Mouse (Mus musculus) lung, postnatal 25 days (tissue): Measurements from ENCODE around the gene Npb.
"Not testable (repeated sequence)": the region's sequence is repeated elsewhere in the genome, so short reads cannot be mapped to it uniquely, and the experiment has no call there.

ENCODE experiments used
- DNase-seq: peaks from one replicate; pipeline ENCODE4 v3.0.0; 2022; ENCODE audit warnings: low spot score

Npb gene

DNA sequence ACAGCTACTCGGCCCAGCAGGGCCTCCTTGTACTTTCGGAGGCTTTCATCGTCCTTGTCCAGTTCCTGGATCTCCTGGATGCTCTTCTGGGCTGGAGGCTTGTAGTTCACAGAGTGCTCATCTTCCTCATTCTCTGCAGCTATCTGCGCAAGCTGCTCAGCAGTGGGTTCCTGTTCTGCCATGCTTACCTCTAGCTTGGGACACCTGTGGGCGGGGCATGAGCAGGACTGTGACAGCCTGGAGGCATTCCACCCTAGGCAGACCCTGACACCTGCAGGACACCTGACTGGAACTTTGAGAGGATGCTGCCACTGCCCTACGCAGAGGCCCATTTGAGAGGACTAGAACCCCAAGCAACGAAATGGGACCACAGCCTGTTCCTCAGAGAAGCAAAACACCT is 28.1 kb upstream of the Npb start:
- peak; percentile 39 for DNase-seq

DNA sequence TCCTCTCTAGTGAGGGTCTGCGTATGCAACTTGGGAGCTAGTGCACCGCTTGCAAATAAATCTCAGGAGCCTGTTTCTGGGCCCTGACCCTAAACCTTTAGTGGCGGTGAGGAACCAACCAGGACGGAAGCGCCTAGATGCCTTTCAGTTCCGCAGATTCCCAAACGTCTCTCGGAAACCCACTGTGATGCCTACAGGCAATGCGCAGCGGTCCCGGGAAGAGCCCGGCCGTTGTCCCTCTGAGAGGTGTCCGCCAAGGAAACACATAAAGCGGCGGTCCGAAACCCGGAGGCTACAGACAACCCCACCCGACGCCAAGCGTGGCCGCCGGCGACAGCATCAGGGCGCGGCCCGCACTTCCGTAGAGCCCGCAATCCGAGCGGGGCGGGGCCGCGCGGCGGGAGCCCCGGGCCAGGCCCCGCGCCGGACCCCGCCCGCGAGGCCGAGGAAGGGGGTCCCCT is 27.4 kb upstream of the Npb start:
- DNase-seq = peak; percentile 40

DNA sequence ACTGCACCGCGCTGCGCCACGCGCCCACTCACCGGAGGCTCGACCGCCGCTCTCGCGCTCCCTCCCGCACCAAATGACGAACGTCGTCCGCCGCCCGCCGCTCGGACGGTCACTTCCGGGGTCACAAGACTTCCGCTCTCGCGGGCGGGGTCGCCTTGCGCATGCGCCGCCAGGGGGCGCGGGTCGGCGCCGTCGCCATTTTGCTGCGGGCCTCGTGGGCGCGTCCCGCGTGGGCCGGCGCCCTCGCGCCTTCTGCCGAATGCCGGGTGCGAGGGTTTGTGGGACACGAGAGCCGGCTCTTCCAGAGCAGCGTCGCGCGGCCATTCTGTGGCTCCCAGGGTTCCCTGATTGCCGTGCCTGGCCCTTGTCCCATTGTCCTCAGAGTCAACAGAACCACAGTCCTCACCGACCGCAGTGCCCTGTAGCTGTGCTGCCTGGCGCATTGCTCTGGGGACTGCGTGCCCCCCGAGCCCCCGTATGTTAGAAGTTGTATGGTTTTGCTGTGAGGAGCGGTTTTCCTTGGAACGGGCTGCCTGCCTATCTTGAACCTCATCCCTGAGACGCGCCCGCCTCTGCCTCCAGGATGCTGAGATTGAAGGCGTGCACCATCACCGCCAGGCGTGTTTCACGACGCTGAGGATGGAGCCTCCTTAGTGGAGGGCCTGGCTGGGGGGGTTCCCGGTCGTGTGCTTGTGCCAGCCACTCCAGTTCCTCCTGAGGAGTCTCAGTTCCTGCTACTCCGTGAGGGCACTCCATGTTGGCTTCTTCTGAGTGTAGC is 26.6 kb upstream of the Npb start, which contains the start of gene Arhgdia:
Arhgdia (minus strand) TSS at position 135 of the 778 bp plus-strand sequence.
- peak; percentile 88 for DNase-seq

DNA sequence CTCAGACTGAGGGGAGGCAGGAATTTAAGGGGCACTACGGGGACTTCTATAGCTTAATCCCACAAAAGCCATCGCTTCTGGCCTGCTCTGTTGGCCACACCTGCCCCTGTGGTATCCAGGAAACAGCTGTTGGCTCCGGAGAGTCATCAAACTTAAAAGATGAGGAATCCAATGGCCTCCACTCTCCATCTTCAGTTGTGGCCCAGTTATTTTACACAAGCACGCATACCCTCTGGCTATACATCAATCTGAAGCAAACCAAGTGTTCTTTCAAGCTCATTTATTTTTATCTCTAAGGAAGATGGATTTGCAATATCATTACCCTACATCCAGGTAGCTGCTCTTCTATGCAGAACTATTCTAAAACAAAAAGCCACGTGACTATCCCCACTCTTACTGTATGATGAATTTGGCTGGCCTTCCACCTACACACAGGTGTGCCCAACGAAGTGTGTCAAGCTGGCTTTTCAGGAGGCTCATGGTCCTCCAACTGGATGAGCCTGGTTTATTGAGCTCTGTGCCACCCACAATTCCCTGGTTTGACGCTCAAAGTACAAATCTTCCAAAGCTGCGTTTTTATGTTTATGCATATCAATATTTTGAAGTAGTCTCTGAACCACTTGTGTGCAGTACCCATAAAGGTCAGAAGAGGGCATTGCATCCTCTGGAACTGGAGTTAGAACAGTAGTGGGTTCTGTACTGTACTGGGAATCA is 25.9 kb upstream of the Npb start:
- DNase-seq = peak; percentile 60

DNA sequence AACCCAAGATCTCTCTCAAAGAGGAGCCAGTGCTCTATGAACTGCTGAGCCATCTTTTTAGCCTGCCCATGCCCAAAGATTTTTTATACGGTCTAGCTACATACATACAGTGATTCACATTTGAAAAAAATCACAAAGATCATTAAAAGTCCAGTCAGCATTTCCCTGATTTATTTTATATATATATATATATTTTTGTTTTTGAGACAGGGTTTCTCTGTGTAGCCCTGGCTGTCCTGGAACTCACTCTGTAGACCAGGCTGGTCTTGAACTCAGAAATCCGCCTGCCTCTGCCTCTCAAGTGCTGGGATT is 25.3 kb upstream of the Npb start:
- DNase-seq = not testable (repeated sequence)

DNA sequence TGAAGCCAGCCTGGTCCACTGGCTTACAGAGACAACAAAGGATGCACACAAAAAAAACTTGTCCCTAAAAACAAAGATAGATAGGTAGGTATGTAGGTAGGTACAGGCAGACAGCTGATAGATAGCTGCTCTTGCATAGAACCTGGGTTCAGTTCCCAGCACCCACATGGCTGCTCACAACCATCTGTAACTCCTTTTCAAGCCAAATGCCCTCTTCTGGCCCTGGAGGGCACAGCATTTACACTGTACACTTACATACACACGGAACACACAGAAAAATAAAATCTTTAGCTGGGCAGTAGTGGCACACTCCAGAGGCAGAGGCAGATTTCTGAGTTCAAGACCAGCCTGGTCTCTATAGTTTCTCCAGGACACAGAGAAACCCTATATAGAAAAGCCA is 24.3 kb upstream of the Npb start:
- no peak for DNase-seq

DNA sequence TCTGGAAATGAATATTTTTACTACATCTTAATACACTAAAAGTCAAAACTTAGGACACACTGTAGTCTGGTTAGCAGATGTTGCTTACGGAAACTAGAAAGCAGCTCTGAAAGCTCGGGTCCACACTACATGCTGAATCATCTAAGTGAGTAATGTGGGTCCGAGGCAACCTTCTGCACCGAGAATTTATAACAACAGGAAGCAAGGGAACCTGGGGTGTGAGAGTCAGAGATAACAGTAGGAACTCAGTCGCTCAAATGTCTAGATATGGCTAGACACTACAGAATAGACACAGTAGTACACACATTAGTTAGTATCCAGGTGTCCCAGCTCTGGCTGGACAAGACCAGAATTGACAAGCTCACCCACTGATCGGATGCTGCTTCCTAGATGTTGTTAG is 19.7 kb upstream of the Npb start:
- no peak for DNase-seq

DNA sequence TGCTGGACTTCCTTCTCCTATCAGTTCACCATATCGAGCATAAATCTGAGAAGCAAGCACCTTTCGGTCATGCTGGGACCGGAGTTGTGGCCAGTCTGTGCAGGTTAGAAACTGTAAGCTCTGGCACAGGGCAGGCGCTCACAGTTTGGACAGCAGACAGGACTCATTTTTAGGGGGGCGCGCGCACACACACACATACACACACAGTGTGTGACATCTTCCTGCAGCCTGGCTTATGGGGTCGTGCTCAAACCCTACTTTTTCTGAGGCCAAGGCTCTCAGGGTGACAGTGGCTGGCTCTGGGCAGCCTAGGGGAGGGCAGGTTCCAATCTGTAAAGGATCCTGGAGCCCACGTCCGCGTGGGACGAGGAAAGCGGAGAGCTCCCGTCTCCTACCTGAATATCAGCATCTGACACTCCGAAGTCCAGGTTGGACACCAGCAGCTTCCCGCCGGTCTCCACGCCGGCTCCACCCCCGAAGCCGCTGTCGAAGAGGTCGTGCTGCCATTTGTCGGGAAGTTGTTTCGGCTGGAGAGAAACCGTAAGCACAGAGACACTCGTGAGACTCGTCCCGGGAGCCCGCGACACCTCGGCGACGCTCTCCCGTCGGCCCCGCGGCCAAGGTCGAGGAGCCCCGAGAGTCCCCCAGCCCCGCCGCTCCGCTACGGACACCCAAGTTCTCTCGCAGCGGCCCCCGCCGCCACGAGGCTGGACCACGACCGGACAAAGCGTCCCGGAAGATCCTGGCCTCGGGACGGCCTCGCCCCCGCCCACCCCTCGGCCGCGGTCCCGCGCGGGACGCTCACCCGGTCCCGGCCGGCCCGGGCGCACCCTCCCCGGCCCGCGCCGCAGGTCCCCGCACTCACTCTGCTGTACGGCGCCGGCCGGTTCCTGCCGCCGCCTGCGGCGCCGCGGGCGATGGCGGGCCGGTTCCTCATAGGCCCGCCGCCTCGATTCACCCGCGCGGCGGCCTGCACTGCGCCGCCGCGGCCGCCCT is 10.7 kb upstream of the Npb start:
- no peak for DNase-seq

DNA sequence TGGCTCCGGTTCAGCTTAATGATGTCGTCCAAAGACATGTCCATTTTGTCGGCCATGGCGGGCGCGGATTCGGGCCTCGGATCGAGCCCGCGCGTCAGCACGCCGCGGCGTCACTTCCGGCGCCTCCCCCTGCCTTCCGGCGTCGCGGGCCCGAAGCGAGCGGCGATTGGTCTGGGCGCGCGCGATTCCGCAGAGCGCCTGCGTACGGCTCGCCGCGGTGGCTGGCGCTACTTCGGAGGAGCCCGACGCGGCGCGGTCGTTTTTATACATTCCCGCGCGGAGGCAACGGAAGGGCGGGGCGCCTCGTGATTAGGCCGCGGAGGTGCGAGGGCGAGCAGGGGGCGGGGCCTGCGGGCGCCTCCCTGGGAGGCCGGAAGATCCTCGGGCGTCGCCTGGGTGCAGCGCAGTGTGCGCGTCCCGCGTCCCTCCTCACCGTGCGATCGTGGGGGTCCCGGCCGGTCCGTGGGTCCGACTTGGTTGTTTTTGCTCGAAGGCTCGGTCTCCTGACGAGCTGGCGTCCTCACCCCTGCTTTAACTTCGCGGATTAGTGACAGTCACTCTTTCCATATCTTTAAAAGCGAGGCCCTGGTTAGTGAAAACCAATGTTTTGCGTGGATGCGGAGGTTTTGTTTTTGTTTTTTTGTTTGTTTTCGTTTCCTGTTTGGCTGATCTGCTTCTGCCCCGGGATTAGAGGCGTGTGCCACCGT is 9.8 kb upstream of the Npb start, which contains the start of the genes Alyref and Anapc11:
Alyref (minus strand) TSS at position 83 of the 707 bp plus-strand sequence.
Anapc11 (plus strand) TSS at position 139 of the 707 bp plus-strand sequence.
- peak; percentile 95 for DNase-seq

DNA sequence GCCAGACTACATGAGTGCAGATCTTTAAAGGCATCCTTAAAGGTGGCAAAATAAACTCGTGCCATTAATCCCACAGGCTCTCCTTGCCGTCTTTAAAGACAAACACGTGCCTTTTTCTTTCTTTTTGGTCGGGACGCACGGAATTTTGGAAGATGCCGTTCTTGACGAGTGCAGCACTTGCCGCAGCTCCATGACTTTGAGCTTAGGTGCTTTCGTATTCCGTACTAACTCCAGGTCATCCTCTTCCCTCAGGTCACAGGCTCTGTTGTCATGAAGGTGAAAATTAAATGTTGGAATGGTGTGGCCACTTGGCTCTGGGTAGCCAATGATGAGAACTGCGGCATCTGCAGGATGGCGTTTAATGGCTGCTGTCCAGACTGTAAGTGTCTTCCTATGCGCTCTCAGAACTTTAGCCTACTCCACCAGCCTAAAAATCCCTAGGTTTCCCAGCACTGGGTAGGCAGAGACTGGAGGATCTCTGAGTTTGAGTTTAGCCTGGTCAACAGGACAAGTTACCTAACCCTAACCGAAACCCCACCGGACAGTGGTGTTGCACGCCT is 9.2 kb upstream of the Npb start:
- DNase-seq = no peak

DNA sequence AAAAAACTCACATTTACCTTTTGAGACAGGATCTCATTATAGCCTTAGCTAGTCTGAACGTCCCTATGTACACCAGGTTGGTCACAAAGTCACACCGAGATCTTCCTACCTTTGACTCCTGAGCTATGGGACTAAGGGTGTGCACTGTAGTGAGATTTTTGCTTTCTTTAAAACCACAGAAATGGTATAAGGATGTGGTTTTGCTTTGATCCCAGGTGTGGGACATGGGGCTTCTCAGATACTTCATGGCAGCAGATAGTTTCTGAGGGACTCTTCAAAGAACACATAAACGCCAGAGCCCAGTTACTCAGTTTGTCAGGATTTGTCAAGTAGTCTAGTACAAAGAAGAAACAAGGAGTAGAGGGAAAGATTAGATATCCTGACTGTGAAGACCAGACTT is 7.6 kb upstream of the Npb start:
- DNase-seq = no peak

DNA sequence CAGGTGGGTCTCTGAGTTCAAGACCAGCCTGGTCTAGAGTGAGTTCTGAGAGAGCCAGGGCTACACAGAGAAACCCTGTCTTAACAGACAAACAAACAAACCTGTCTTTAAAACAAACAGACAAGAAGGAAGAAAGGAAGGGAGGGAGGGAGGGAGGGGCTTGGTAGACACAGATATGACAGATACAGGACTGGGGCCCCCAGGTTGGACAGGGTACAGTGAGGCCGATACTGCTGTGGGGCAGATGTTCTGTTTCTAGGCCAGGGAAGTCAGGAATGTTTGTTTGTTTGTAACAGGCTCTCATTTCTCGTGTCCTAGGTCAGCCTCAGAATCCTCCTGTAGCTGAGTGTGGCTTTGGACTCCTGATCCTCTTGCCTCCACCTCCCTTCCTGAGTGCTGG is 4.7 kb upstream of the Npb start:
- DNase-seq = no peak

DNA sequence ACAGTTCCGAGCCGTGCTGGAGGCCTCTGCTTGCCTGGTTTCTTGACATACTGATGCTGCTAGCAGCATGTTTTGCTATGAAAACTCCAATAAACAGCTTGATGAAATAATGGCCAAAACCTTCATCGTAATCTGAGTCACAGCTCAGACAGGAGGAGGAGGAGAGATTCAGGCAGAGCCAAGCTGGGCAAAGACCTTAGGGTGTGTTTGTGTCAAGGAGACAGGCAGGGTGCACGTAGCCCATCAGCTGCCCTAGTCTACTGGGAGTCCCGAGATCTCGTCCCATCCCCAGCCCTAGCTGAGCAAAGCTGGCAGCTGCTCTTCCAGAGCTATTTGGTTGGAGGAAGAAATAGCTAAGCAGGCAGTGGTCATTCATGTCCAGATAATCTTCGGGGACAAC is 2.6 kb upstream of the Npb start:
- no peak for DNase-seq

DNA sequence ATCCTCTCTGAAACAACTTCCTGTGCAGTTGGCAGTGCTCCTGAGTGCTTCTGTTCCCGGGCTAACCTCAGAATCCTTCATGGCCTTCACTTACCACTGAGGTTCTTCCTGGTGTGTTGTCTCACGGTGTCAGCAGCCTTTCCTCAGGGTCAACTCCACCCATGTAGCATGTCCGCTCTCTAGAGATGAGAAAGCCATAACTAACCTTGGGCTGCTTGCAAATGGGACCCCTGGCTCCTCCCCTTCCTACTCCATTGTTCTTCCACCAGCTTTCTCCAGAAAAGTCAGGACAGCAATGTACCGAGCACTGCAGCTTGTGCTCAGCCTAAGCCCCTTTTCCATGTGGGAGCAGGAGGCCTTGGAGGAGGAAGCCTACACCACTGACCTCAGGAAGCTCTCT is 1.5 kb upstream of the Npb start:
- DNase-seq = no peak

DNA sequence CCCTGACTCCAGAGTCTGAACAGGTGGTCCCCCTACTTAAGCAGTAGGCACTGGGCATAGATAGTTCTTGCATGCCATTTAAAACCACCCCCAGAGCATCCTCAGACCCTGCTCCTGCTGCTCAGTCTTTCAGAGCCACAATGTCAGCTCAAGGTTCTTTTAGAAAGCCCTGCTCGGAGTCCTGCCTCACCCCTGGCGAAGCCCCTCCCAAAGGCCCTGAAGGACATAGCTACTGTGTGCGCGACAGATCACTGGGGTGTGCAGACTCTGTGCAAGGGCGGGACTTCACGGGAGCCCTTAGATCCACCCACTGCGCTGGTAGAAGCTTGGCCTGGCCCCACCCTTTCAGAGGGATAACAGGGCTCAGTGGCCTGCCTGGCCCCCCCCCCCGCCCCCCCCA is 973 bp downstream of the Npb start:
- DNase-seq = no peak

DNA sequence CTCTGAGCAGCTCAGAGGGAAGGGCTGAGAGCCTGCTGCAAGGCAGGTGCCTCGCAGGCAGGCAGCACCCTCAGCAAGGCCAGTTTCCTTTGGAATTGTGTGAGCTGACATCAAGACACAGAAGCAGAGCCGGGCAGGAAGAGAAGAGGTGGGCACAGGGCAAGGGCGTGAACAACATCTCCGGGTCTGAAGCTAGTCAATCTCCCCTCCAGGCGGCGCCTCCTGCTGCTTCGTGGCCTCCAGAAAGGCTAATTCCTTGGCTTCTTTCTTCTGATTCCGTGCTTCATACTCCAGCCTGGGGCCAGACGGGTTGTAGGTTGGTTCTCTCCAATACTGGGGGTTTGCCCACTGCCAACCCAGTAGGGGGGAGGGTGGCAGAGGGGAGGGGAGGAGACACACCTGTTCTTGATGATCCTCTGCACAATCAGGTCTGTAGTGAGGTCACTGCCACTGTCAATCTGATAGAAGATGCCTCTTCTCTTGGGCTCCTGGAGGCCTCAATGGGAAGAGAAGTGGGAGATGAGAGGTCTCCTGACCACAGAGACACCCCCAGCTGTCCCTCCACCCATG is 2.3 kb downstream of the Npb start:
- no peak for DNase-seq

DNA sequence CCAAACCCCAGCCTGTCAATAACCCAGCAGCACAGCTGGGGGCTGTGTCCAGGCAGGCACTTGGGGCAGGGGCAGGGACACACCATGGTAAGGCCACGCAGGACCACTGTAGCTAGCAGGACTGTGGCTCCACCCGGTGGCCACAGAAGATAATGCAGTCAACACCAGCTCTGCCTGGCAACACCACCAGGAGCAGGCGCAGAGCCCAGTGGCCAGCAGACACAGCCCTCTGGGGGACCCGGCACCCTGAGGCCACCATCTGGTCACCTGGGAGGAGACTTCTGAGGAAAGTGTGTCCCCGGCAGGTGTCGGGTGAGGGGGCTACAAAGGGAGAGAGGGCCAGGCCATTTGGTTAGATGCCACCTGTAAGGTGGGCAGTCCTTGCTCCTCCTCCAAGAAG is 4.5 kb downstream of the Npb start:
- DNase-seq = peak; percentile 68

DNA sequence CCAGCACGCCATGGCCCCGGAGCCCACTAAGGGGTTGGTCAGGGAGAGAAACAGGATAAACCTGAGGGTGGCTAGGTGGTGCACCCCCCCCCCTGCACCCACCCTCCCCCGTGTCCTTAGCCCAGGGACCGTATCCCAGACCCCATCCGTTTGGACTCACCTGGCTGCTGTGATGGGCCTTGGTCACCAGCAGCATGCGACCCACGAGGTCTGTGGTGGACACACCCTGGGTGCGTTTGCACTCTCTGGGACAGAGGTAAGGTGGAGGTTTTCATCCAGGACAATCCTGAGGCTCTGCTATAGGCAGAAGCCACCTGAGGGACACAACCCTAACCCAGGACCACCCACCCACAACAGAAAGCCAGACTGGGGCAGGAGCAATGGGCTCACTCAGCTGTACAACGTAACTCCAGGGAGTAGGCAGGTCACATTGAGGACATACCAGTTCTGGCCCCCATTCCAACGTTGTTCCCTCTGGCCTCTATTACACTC is 5.2 kb downstream of the Npb start:
- no peak for DNase-seq

DNA sequence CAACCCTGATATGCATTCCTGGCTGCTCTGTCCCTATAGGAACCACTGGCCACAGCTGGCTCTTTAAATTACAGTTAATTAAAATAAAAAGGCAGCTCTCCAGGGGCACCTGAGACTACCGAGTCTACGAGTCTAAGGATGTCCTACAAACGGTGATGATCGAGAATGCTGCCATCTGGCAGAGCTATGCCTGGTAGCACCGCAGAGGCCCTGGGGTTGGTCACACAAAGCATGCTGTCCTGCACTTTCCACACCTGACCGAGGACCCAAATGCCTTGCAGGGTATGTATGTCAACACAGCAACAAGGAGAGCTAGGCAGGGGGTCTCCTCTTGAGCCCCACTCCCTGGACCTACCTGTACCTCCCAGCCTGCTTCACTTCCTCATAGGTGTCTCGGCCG is 5.7 kb downstream of the Npb start:
- no peak for DNase-seq

DNA sequence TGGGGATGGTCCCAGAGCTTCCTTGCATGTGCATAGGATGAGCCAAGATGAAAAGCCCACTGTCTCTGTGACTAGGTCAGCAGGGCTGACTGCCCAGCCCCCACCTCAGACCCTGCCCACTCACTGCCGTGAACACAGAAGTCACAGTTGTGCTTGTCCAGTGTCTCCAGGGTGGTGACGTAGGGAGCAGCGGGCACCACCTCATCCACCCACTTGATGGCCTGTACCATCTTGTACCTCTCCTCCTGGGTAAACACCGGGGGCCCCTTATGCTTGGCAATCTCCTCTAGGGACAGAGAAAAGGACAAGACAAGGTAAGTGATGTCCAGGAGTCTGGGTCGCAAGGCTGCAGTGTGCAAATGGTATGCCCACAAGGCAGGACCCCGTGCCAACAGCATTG is 6.9 kb downstream of the Npb start:
- DNase-seq = no peak
